In the genomic region with DNA sequence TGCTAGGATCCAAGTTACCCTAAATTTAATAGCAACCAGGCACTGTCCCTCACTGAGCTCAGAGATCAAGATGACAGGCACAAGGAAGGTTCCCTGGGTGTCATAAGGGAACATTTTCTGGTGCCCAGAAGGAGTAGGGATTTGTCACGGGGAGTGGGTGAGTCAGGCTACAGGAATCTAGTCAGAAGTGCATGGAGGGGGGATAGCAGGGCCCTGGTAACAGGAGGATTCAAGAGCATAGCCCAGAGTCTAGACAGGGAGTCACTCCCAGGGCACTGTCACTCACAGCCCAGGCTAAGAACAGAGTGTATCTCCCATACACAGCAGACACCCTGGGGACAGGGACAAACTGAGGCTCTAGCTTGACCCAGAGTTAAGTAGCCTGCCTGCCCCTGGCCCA, we compare ENCODE assay signal across 30 mouse cellular contexts. TPM values are rescaled to one million over a fixed set of nuclear protein-coding genes. Genes with fewer than 3 reads are reported as not detected.
DNase-seq lines count a peak whose midpoint lies in the region; ATAC-seq and TF ChIP-seq lines count a peak whose summit lies in the region.
"Had no signal": no experiment of that assay in that cellular context is flagged by ENCODE, and none has a peak within 500 bp of the region (broad histone marks: within the 10 kb centered on the region; RNA-seq: fewer than 3 reads in every experiment).

No protein-coding gene starts in this region.

- H3K4me1 ChIP-seq in heart, embryonic 11.5 days (ENCODE audit: control insufficient read depth, insufficient read depth, low read length), result peaks cover 11% of the 10 kb centered on the region
- H3K4me1 ChIP-seq in heart, adult 2 months (ENCODE audit: control insufficient read depth, insufficient read depth, low read length), result no peaks in the 10 kb centered on the region
- H3K4me1 ChIP-seq in midbrain, embryonic 13.5 days (replicated peaks), result peaks cover 31% of the 10 kb centered on the region
- H3K4me1 ChIP-seq in midbrain, embryonic 16.5 days (ENCODE audit: control insufficient read depth, insufficient read depth, low read length), result peaks cover 13% of the 10 kb centered on the region
- H3K4me1 ChIP-seq: kidney, embryonic 15.5 days; lung, embryonic 15.5 days; megakaryocyte, embryonic 14.5 days had no signal

- no peaks in the 10 kb centered on the region for H3K27me3 ChIP-seq in heart, embryonic 11.5 days (ENCODE audit: control insufficient read depth, insufficient read depth, low read length)
- H3K27me3 ChIP-seq in heart, adult 2 months (ENCODE audit: control insufficient read depth, insufficient read depth, low read length), result no peaks in the 10 kb centered on the region
- H3K27me3 ChIP-seq in midbrain, embryonic 13.5 days, result no peaks in the 10 kb centered on the region
- no peaks in the 10 kb centered on the region for H3K27me3 ChIP-seq in midbrain, embryonic 16.5 days (ENCODE audit: control insufficient read depth, insufficient read depth, low read depth, low read length)
- H3K27me3 ChIP-seq: embryonic facial prominence, embryonic 13.5 days; heart, embryonic 13.5 days; hindbrain, embryonic 15.5 days; kidney, embryonic 15.5 days; lung, embryonic 15.5 days; midbrain, embryonic 15.5 days had no signal

- H3K79me2 ChIP-seq in heart, adult 2 months (replicated peaks; ENCODE audit: control insufficient read depth, insufficient read depth, low read length), result no peaks in the 10 kb centered on the region

- no peak for ATAC-seq in heart, embryonic 11.5 days (replicated peaks; ENCODE audit: insufficient number of reproducible peaks, low FRiP score, low TSS enrichment)
- ATAC-seq in midbrain, embryonic 13.5 days, result 0 out of 2 replicates have a peak, but pooled peaks have one; percentile 34
- no peak for ATAC-seq in midbrain, embryonic 16.5 days
- ATAC-seq: forebrain, embryonic 14.5 days; inflammation-experienced regulatory T-cells, adult 6 months; midbrain, embryonic 15.5 days; Patski had no signal

- TF ChIP-seq POLR2A in heart, adult 2 months (IDR thresholded peaks at IDR 0.05; ENCODE audit: insufficient read depth, low read depth, low read length), result no peak

- no peak overlapping the region for H3K4me2 ChIP-seq in heart, embryonic 11.5 days
- H3K4me2 ChIP-seq in midbrain, embryonic 13.5 days (replicated peaks), result no peak overlapping the region
- no peak overlapping the region for H3K4me2 ChIP-seq in midbrain, embryonic 16.5 days (ENCODE audit: low read length)
- H3K4me2 ChIP-seq: embryonic facial prominence, embryonic 13.5 days; heart, embryonic 13.5 days; hindbrain, embryonic 15.5 days; kidney, embryonic 15.5 days; liver, embryonic 15.5 days; lung, embryonic 15.5 days; midbrain, embryonic 15.5 days had no signal

- TF ChIP-seq EP300 in heart, adult 2 months (IDR thresholded peaks at IDR 0.05; ENCODE audit: insufficient read depth, low read depth, low read length), result no peak

- no peak for DNase-seq in heart, adult 2 months
- peak; percentile 13 for DNase-seq in NIH3T3 (ENCODE audit: low read depth)
- DNase-seq in fibroblast of lung, adult 2 months (ENCODE audit: low read depth), result peak; percentile 9
- no peak for DNase-seq in lung, postnatal 4 days
- DNase-seq: adrenal gland, postnatal 10 days; cerebellum, adult 8-10 months; cerebellum, postnatal 25 days; kidney, adult 11 months; kidney, postnatal 25 days; liver; right cerebral cortex, postnatal 4 days; thymus, adult 2 months; thymus, postnatal 36 days had no signal

- H3K36me3 ChIP-seq in heart, embryonic 11.5 days (ENCODE audit: control insufficient read depth, insufficient read depth, low read length), result no peaks in the 10 kb centered on the region
- H3K36me3 ChIP-seq in heart, adult 2 months (ENCODE audit: control insufficient read depth, insufficient read depth, low read length), result no peaks in the 10 kb centered on the region
- peaks cover 13% of the 10 kb centered on the region for H3K36me3 ChIP-seq in midbrain, embryonic 13.5 days
- H3K36me3 ChIP-seq in midbrain, embryonic 16.5 days (ENCODE audit: control insufficient read depth, insufficient read depth, low read length), result 0 out of 2 replicates have a peak, but pooled peaks cover 2% of the 10 kb centered on the region
- H3K36me3 ChIP-seq: embryonic facial prominence, embryonic 13.5 days; heart, embryonic 13.5 days; hindbrain, embryonic 15.5 days; kidney, embryonic 15.5 days; liver, embryonic 15.5 days; lung, embryonic 15.5 days; midbrain, embryonic 15.5 days had no signal

- intact Hi-C loops in heart, adult 2 months (cut with DNase I), result no loop called here

- H3K27ac ChIP-seq in heart, embryonic 11.5 days (ENCODE audit: low read depth, low read length), result peak overlapping the region; percentile 51
- no peak overlapping the region for H3K27ac ChIP-seq in heart, adult 2 months
- peak overlapping the region; percentile 19; the same call in 1 of the 2 replicates for H3K27ac ChIP-seq in midbrain, embryonic 13.5 days
- no peak overlapping the region for H3K27ac ChIP-seq in midbrain, embryonic 16.5 days (ENCODE audit: low read length)
- H3K27ac ChIP-seq: embryonic facial prominence, embryonic 13.5 days; heart, embryonic 13.5 days; hindbrain, embryonic 15.5 days; kidney, embryonic 15.5 days; liver, embryonic 15.5 days; lung, embryonic 15.5 days; stomach, postnatal 0 days had no signal

- no peak overlapping the region for H3K4me3 ChIP-seq in heart, embryonic 11.5 days (ENCODE audit: low read depth, low read length)
- no peak overlapping the region for H3K4me3 ChIP-seq in heart, adult 2 months
- no peak overlapping the region for H3K4me3 ChIP-seq in midbrain, embryonic 13.5 days (replicated peaks)
- H3K4me3 ChIP-seq in midbrain, embryonic 16.5 days (ENCODE audit: low read depth, low read length), result no peak overlapping the region
- H3K4me3 ChIP-seq: embryonic facial prominence, embryonic 13.5 days; erythroblast, embryonic 14.5 days; heart, embryonic 13.5 days; hindbrain, embryonic 15.5 days; kidney, embryonic 15.5 days; liver, embryonic 15.5 days; lung, embryonic 15.5 days; megakaryocyte, embryonic 14.5 days; midbrain, embryonic 15.5 days had no signal

- H3K9me3 ChIP-seq in heart, embryonic 11.5 days (replicated peaks; ENCODE audit: control insufficient read depth, low read length), result no peaks in the 10 kb centered on the region
- H3K9me3 ChIP-seq in midbrain, embryonic 13.5 days, result no peaks in the 10 kb centered on the region
- H3K9me3 ChIP-seq in midbrain, embryonic 16.5 days (replicated peaks; ENCODE audit: control insufficient read depth, low read length, poor library complexity, severe bottlenecking), result no peaks in the 10 kb centered on the region
- H3K9me3 ChIP-seq: embryonic facial prominence, embryonic 13.5 days; heart, embryonic 13.5 days; hindbrain, embryonic 15.5 days; kidney, embryonic 15.5 days; liver, embryonic 15.5 days; lung, embryonic 15.5 days; megakaryocyte, embryonic 14.5 days; midbrain, embryonic 15.5 days had no signal

- TF ChIP-seq CTCF in heart, adult 2 months (IDR thresholded peaks at IDR 0.05), result no peak

- WGBS in heart, embryonic 11.5 days (ENCODE audit: insufficient replicate concordance), result 18% methylated on average over 1 of the region's 1 CpGs
- 22% methylated on average over 1 of the region's 1 CpGs for WGBS in heart, adult 2 months
- WGBS in midbrain, embryonic 13.5 days, result 41% methylated on average over 1 of the region's 1 CpGs
- 52% methylated on average over 1 of the region's 1 CpGs for WGBS in midbrain, embryonic 16.5 days

- H3K9ac ChIP-seq in heart, embryonic 11.5 days (ENCODE audit: low read depth, low read length), result 0 out of 2 replicates have a peak overlapping the region, but pooled peaks have one; percentile 16
- no peak overlapping the region for H3K9ac ChIP-seq in heart, adult 2 months (ENCODE audit: low read depth, low read length)
- H3K9ac ChIP-seq in midbrain, embryonic 13.5 days (replicated peaks), result no peak overlapping the region
- no peak overlapping the region for H3K9ac ChIP-seq in midbrain, embryonic 16.5 days (ENCODE audit: low read depth, low read length)
- H3K9ac ChIP-seq: embryonic facial prominence, embryonic 13.5 days; heart, embryonic 13.5 days; hindbrain, embryonic 15.5 days; kidney, embryonic 15.5 days; liver, embryonic 15.5 days; lung, embryonic 15.5 days; midbrain, embryonic 15.5 days had no signal

RNA-seq across cellular contexts. Expression of a gene that starts 40.2 kb away (rescaled TPM):
- 37.0 and 40.6 TPM in 2 replicates for polyA plus RNA-seq in heart, embryonic 11.5 days (2014; fragmentation: Nextera tagmentation; extraction: Ambion mirVana)
- total RNA-seq in heart, adult 2 months (2021), result 10 to 100 TPM; 20.3 to 22.9 TPM
- polyA plus RNA-seq in heart, adult 2 months (2012; rRNA removed), result 25.9 and 28.3 TPM in 2 replicates
- 38.6 and 41.3 TPM in 2 replicates for polyA plus RNA-seq in midbrain, embryonic 13.5 days (2015; fragmentation: Nextera tagmentation; extraction: Ambion mirVana)
- polyA plus RNA-seq in midbrain, embryonic 16.5 days (2015; fragmentation: Nextera tagmentation; extraction: Ambion mirVana), result 45.2 and 47.2 TPM in 2 replicates

RNA-seq across cellular contexts. Expression of a gene that starts 48.5 kb away (rescaled TPM):
- 16.6 and 21.9 TPM in 2 replicates for polyA plus RNA-seq in heart, embryonic 11.5 days (2014; fragmentation: Nextera tagmentation; extraction: Ambion mirVana)
- 1 to 10 TPM; 3.2 to 4.3 TPM for total RNA-seq in heart, adult 2 months (2021)
- 10.6 and 11.0 TPM in 2 replicates for polyA plus RNA-seq in heart, adult 2 months (2012; rRNA removed)
- polyA plus RNA-seq in midbrain, embryonic 13.5 days (2015; fragmentation: Nextera tagmentation; extraction: Ambion mirVana), result 28.3 and 29.1 TPM in 2 replicates
- 44.4 and 50.7 TPM in 2 replicates for polyA plus RNA-seq in midbrain, embryonic 16.5 days (2015; fragmentation: Nextera tagmentation; extraction: Ambion mirVana)

RNA-seq across cellular contexts. Expression of a gene that starts 48.5 kb away (rescaled TPM):
- polyA plus RNA-seq in heart, embryonic 11.5 days (2014; fragmentation: Nextera tagmentation; extraction: Ambion mirVana), result 26.8 TPM in 2 replicates
- 10 to 100 TPM; 17.2 to 22.1 TPM for total RNA-seq in heart, adult 2 months (2021)
- polyA plus RNA-seq in heart, adult 2 months (2012; rRNA removed), result 33.6 and 40.9 TPM in 2 replicates
- 67.7 and 70.8 TPM in 2 replicates for polyA plus RNA-seq in midbrain, embryonic 13.5 days (2015; fragmentation: Nextera tagmentation; extraction: Ambion mirVana)
- polyA plus RNA-seq in midbrain, embryonic 16.5 days (2015; fragmentation: Nextera tagmentation; extraction: Ambion mirVana), result 76.2 and 82.2 TPM in 2 replicates

RNA-seq across cellular contexts. Expression of a gene that starts 53.6 kb away (rescaled TPM):
- not detected in 2 replicates for polyA plus RNA-seq in heart, embryonic 11.5 days (2014; fragmentation: Nextera tagmentation; extraction: Ambion mirVana)
- total RNA-seq in heart, adult 2 months (2021), result not detected
- polyA plus RNA-seq in heart, adult 2 months (2012; rRNA removed), result 0.64 and 1.3 TPM in 2 replicates
- 1.1 and 1.5 TPM in 2 replicates for polyA plus RNA-seq in midbrain, embryonic 13.5 days (2015; fragmentation: Nextera tagmentation; extraction: Ambion mirVana)
- polyA plus RNA-seq in midbrain, embryonic 16.5 days (2015; fragmentation: Nextera tagmentation; extraction: Ambion mirVana), result 3.5 and 6.1 TPM in 2 replicates
- total RNA-seq: adrenal gland, postnatal 10 days; heart, postnatal 25 days had no signal
- polyA plus RNA-seq: erythroblast, embryonic 14.5 days; heart, embryonic 13.5 days had no signal

RNA-seq across cellular contexts. Expression of a gene that starts 57.8 kb away (rescaled TPM):
- 38.9 and 45.7 TPM in 2 replicates for polyA plus RNA-seq in heart, embryonic 11.5 days (2014; fragmentation: Nextera tagmentation; extraction: Ambion mirVana)
- total RNA-seq in heart, adult 2 months (2021), result 10 to 100 TPM; 12.6 to 13.4 TPM
- polyA plus RNA-seq in heart, adult 2 months (2012; rRNA removed), result 15.5 and 18.5 TPM in 2 replicates
- polyA plus RNA-seq in midbrain, embryonic 13.5 days (2015; fragmentation: Nextera tagmentation; extraction: Ambion mirVana), result 38.6 and 39.5 TPM in 2 replicates
- polyA plus RNA-seq in midbrain, embryonic 16.5 days (2015; fragmentation: Nextera tagmentation; extraction: Ambion mirVana), result 45.3 and 49.4 TPM in 2 replicates

Comparison
In these comparisons a context has a peak if more than half of its experiments do, and no peak if none do; other contexts are left out.
1. H3K27ac ChIP-seq: peak in heart, embryonic 11.5 days (single experiment) and midbrain, embryonic 13.5 days (single experiment); none in heart, adult 2 months (single experiment) and midbrain, embryonic 16.5 days (single experiment).
2. DNase-seq: peak in NIH3T3 (single experiment) and fibroblast of lung, adult 2 months (single experiment); none in heart, adult 2 months (0 of 2) and lung, postnatal 4 days (0 of 2).